Mouse (Mus musculus) MEL (cell line): Measurements from ENCODE around the gene Rhox6. TPM values are rescaled to one million over a fixed set of nuclear protein-coding genes. Genes with fewer than 3 reads are reported as not detected.
"Not testable (repeated sequence)": the region's sequence is repeated elsewhere in the genome, so short reads cannot be mapped to it uniquely, and the experiment has no call there.

Experiments used
- DNase-seq: peaks from one replicate; pipeline ENCODE4 v3.0.0; 2011; ENCODE audit warnings: low read depth, low spot score
- H3K27ac ChIP-seq: 2 replicates; pipeline ENCODE4 v1.5.1; 2012; ENCODE audit warnings: low read depth, mild to moderate bottlenecking, control low read depth, low read length, moderate library complexity; ENCODE audit not compliant: control insufficient read depth
- H3K27me3 ChIP-seq, 2 experiments: fragments of 150-350 bp in 1 of 2; sonication (generic) in 1 of 2; 2 replicates each; pipeline ENCODE4 v1.6.1; 2012; ENCODE audit warnings: low read length in 2 of 2, mild to moderate bottlenecking in 2 of 2, improper control_type of control experiment in 1 of 2, moderate library complexity in 1 of 2; ENCODE audit not compliant: insufficient read depth in 2 of 2, control insufficient read depth in 1 of 2
- H3K36me3 ChIP-seq, 2 experiments: 2 replicates each; pipeline ENCODE4 v1.6.1; 2012 to 2014; ENCODE audit warnings: low read length in 2 of 2, improper control_type of control experiment in 1 of 2, inconsistent platforms in 1 of 2, mild to moderate bottlenecking in 1 of 2; ENCODE audit not compliant: insufficient read depth in 2 of 2, control insufficient read depth in 1 of 2
- H3K4me1 ChIP-seq, 2 experiments: fragments of 150-350 bp in 1 of 2; sonication (generic) in 1 of 2; 2 replicates each; pipeline ENCODE4 v1.6.1; 2012; ENCODE audit warnings: low read length in 2 of 2, improper control_type of control experiment in 1 of 2, mild to moderate bottlenecking in 1 of 2; ENCODE audit not compliant: insufficient read depth in 2 of 2, control insufficient read depth in 1 of 2
- H3K4me3 ChIP-seq, 2 experiments: fragments of 150-350 bp in 1 of 2; sonication (generic) in 1 of 2; 2 replicates each; pipeline ENCODE4 v1.5.1; 2012; ENCODE audit warnings: low read depth in 2 of 2, low read length in 2 of 2, mild to moderate bottlenecking in 2 of 2, moderate library complexity in 2 of 2, control low read depth in 1 of 2, improper control_type of control experiment in 1 of 2; ENCODE audit not compliant: control insufficient read depth in 1 of 2, insufficient read depth in 1 of 2
- H3K79me2 ChIP-seq: 2 replicates; pipeline ENCODE4 v1.6.1; 2012; ENCODE audit warnings: mild to moderate bottlenecking, low read length, moderate library complexity; ENCODE audit not compliant: control insufficient read depth, poor library complexity, insufficient read depth
- H3K9ac ChIP-seq: 2 replicates; pipeline ENCODE4 v1.6.1; 2012; ENCODE audit warnings: low read depth, mild to moderate bottlenecking, control low read depth, low read length, moderate library complexity; ENCODE audit not compliant: control insufficient read depth, poor library complexity, severe bottlenecking
- H3K9me3 ChIP-seq: fragments of 150-350 bp; sonication (generic); replicated peaks from 2 replicates; pipeline ENCODE4 v1.6.1; 2012; ENCODE audit warnings: mild to moderate bottlenecking, low read length, improper control_type of control experiment, moderate library complexity; ENCODE audit not compliant: insufficient read depth
- BHLHE40 ChIP-seq: IDR thresholded peaks from 2 replicates; pipeline ENCODE4 v1.6.1; 2012; ENCODE audit warnings: low read depth, mild to moderate bottlenecking, inconsistent platforms, low read length, improper control_type of control experiment, borderline replicate concordance
- E2F4 ChIP-seq: IDR thresholded peaks from 2 replicates; pipeline ENCODE4 v1.6.1; 2011; ENCODE audit warnings: low read depth, low read length, improper control_type of control experiment, borderline replicate concordance
- GABPA ChIP-seq: IDR thresholded peaks from 2 replicates; pipeline ENCODE4 v1.6.1; 2012; ENCODE audit warnings: low read depth, mild to moderate bottlenecking, inconsistent platforms, low read length, improper control_type of control experiment, moderate library complexity
- HCFC1 ChIP-seq: IDR thresholded peaks from 2 replicates; pipeline ENCODE4 v1.6.1; 2012; ENCODE audit warnings: low read depth, mild to moderate bottlenecking, inconsistent platforms, low read length, improper control_type of control experiment, moderate library complexity
- MAFK ChIP-seq: IDR thresholded peaks from 2 replicates; pipeline ENCODE4 v1.6.1; 2011; ENCODE audit warnings: low read depth, mild to moderate bottlenecking, low read length, improper control_type of control experiment, borderline replicate concordance
- MAX ChIP-seq: IDR thresholded peaks from 2 replicates; pipeline ENCODE4 v1.6.1; 2011; ENCODE audit warnings: low read length, improper control_type of control experiment
- MYC ChIP-seq: IDR thresholded peaks from 2 replicates; pipeline ENCODE4 v1.6.1; 2011; ENCODE audit warnings: low read depth, mild to moderate bottlenecking, low read length, improper control_type of control experiment, moderate library complexity
- POLR2AphosphoS2 ChIP-seq: IDR thresholded peaks from 2 replicates; pipeline ENCODE4 v1.6.1; 2011; ENCODE audit warnings: low read length, improper control_type of control experiment
- RCOR1 ChIP-seq: IDR thresholded peaks from 2 replicates; pipeline ENCODE4 v1.6.1; 2012; ENCODE audit warnings: low read depth, mild to moderate bottlenecking, inconsistent platforms, low read length, improper control_type of control experiment
- TAL1 ChIP-seq: IDR thresholded peaks from 2 replicates; pipeline ENCODE4 v1.6.1; 2012; ENCODE audit warnings: mild to moderate bottlenecking, inconsistent platforms, low read length, moderate library complexity, mixed read lengths
- UBTF ChIP-seq: IDR thresholded peaks from 2 replicates; pipeline ENCODE4 v1.6.1; 2012; ENCODE audit warnings: low read depth, mild to moderate bottlenecking, inconsistent platforms, low read length, improper control_type of control experiment, moderate library complexity, borderline replicate concordance; ENCODE audit not compliant: insufficient read depth
- USF1 ChIP-seq: IDR thresholded peaks from 2 replicates; pipeline ENCODE4 v1.6.1; 2014; ENCODE audit warnings: low read depth, mild to moderate bottlenecking, inconsistent platforms, low read length, improper control_type of control experiment, moderate library complexity
- USF2 ChIP-seq, 2 experiments: IDR thresholded peaks; 2 replicates each; pipeline ENCODE4 v1.6.1; 2011 to 2012; ENCODE audit warnings: improper control_type of control experiment in 2 of 2, low read length in 2 of 2, borderline replicate concordance in 1 of 2, inconsistent platforms in 1 of 2, low read depth in 1 of 2, mild to moderate bottlenecking in 1 of 2; ENCODE audit not compliant: insufficient read depth in 1 of 2
- ZC3H11A ChIP-seq: IDR thresholded peaks from 2 replicates; pipeline ENCODE4 v1.6.1; 2012; ENCODE audit warnings: low read depth, mild to moderate bottlenecking, inconsistent platforms, low read length, improper control_type of control experiment
- ZMIZ1 ChIP-seq: IDR thresholded peaks from 2 replicates; pipeline ENCODE4 v1.6.1; 2012; ENCODE audit warnings: low read depth, mild to moderate bottlenecking, inconsistent platforms, low read length, improper control_type of control experiment, moderate library complexity
- polyA plus RNA-seq, 2 experiments: library from polyadenylated mRNA; stranded (reverse) in 1 of 2; unstranded in 1 of 2; fragments of >175 nt in 1 of 2; fragments of >200 nt in 1 of 2; gene quantifications; 2 replicates each; pipeline versions ENCODE4 v1.2.1 to v1.2.4; 2012; ENCODE audit warnings: low replicate concordance in 2 of 2, low read depth in 1 of 2; ENCODE audit not compliant: insufficient read length in 2 of 2, insufficient read depth in 1 of 2, missing spikeins in 1 of 2
- total RNA-seq: library from RNA; depleted of rRNA; stranded (reverse); fragments of 300-350 nt; gene quantifications from 2 replicates; pipeline ENCODE4 v1.2.3, GENCODE M21; 2012; rRNA removed

Gene Rhox6
- not detected in 2 replicates for total RNA-seq
- polyA plus RNA-seq: not detected

GRCm38 (mm10) chrX:37826610-37827009, at the start of gene Rhox6:
Rhox6 (plus strand) TSS chrX:37826910.
- not testable (repeated sequence) for H3K36me3 ChIP-seq, H3K9me3 ChIP-seq, H3K27me3 ChIP-seq, H3K4me3 ChIP-seq, H3K27ac ChIP-seq, H3K4me1 ChIP-seq, DNase-seq, H3K9ac ChIP-seq, H3K79me2 ChIP-seq

- no peaks in the 10 kb centered on the region for H3K36me3 ChIP-seq
- no peaks in the 10 kb centered on the region for H3K79me2 ChIP-seq
- H3K9ac ChIP-seq: no peak overlapping the region
- H3K4me3 ChIP-seq: no peak overlapping the region
- H3K27ac ChIP-seq: no peak overlapping the region
- TF ChIP-seq UBTF (no peak), GABPA (no peak), E2F4 (no peak), HCFC1 (no peak), MYC (no peak), BHLHE40 (no peak), ZC3H11A (no peak), USF2 (IDR thresholded peaks at IDR 0.05; ENCODE audit: borderline replicate concordance in 1 of 2, insufficient read depth in 1 of 2, low read depth in 1 of 2, low read length in 2 of 2) (no peak), MAX (no peak), USF1 (no peak), TAL1 (no peak), POLR2AphosphoS2 (no peak), MAFK (no peak), RCOR1 (no peak), ZMIZ1 (no peak)
- no peak for DNase-seq
- H3K27me3 ChIP-seq: no peaks in the 10 kb centered on the region
- no peaks in the 10 kb centered on the region for H3K9me3 ChIP-seq
- no peaks in the 10 kb centered on the region for H3K4me1 ChIP-seq
Measured at GRCm38 (mm10) chrX:37807286-37808080, 19.2 kb upstream of the Rhox6 start.
